Mouse (Mus musculus): Measurements from ENCODE around the gene Adarb2. TPM values are rescaled to one million over a fixed set of nuclear protein-coding genes. Genes with fewer than 3 reads are reported as not detected.

Gene Adarb2
- total RNA-seq, 2 experiments from 2014 or later = not detected

DNA sequence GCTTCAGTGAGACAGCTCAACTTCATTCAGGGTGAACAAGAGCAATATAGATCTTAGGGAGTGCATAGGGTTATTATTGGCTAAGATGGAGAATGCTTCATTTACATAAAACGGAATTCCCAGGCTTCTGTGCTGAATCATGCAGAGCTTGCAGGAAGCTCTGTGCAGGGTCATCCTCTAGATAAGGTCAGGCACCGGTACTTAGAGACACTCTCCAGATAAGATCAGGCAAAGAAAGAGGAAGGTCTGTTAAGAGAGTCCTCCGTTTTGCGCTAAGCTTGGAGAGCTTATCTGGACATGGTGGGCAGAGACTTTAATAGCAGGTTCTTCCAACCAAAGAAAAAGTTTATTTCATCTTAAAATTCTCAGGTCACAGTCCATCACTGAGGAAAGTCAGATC, 542.9 kb downstream of the Adarb2 start:
- ATAC-seq (replicated peaks; ENCODE audit: low FRiP score, poor library complexity, severe bottlenecking) = no peak

DNA sequence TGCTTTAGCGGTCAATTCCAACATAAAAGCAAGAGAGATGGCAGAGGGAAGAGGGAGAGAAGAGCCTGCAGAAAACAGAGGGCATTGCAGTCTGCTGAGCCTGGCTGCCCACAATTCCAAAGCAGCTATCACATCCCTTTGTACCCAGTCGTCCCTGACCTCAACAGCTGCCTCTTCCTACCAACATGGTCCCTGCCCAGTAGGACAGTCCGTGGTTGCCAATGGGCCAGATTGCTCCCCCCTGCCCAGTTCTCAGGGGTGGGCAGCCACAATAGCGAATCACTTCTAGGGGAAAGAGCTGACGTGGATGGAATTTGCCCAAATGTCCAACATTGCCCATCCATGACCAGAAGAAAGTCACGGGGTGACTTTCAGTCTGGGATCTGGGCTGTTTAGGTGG, 546.8 kb downstream of the Adarb2 start:
- no peak for ATAC-seq (replicated peaks; ENCODE audit: low FRiP score, poor library complexity, severe bottlenecking)

DNA sequence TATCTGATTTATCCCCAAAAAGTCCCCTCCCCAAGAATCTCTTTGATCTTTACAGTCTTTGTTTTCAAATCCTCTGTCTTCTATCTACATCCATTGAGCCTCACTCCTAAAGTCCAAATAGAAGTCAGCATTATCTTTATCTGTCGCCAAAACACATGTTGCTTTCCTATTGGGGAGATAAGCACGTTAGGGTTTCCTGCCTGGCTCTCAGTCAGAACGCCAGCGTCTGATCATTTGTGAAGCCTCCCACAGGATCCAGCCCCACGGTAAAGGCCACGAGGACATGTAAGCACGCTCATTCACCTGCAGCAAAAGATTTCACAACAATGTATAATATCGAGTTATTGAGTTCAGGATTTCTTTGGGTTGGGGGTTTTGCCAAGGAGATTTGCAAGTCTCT, 558.3 kb downstream of the Adarb2 start:
- no peak for ATAC-seq (replicated peaks; ENCODE audit: low FRiP score, poor library complexity, severe bottlenecking)

GRCm38 (mm10) chr13:8769654-8770227, 567.1 kb downstream of the Adarb2 start:
- ATAC-seq (replicated peaks; ENCODE audit: low FRiP score, poor library complexity, severe bottlenecking) = no peak

DNA sequence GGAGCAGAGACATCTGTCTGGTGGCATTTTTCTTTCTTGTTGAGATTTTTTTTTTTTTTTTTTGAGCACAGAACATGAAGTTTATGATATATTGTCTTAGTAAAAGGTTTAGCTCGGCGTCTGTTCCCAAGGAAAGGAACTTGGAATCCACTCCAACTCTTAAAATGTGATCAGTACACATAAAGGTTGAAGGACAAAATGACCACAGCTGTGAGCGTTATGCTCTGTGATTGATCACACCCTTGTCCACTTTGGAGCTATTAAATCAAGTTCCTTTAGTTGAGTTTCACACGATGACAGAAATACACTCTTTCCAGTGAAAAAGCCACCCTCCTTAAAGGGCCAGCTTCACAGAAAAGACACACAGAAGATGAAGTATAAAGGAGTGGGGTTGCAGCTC, 568.0 kb downstream of the Adarb2 start:
- ATAC-seq (replicated peaks; ENCODE audit: low FRiP score, poor library complexity, severe bottlenecking) = no peak

GRCm38 (mm10) chr13:8780441-8780840, 577.8 kb downstream of the Adarb2 start:
- peak; percentile 70 for ATAC-seq (replicated peaks; ENCODE audit: low FRiP score, poor library complexity, severe bottlenecking)

- no peak for ATAC-seq (replicated peaks; ENCODE audit: low FRiP score, poor library complexity, severe bottlenecking)
These were observed 580.0 kb downstream of the Adarb2 start for GRCm38 (mm10) chr13:8782636-8783035.

DNA sequence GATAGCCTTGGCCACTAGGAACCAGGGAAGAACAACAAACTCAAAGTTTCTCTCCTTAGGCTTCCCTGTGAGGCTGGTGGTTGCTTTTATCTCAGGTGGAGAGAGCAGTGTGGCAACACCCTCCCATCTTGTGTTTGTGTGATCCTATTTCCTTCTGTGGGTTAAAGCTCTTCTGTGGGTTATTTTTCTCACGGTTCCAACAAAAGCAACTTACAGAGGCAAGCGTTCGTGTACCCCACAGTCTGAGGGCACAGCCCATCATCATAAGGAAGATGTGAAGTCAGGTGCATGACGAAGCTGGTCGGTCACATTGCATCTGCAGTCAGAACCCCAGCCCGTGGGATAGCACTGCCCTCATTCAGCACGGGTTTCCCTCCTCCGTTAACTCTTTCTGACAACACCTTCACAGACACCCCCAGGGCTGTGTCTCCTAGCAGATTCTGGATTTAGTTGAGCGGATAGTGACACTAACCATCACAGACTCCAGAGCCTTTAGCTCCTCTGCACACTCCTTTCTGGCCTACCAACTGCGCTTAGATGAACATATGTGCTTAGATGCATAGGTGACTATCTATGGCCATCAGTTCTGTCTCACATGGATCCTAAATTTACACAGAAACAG, 581.1 kb downstream of the Adarb2 start:
- ATAC-seq (replicated peaks; ENCODE audit: low FRiP score, poor library complexity, severe bottlenecking) = no peak

- no peak for ATAC-seq (replicated peaks; ENCODE audit: low FRiP score, poor library complexity, severe bottlenecking)
These were observed 581.8 kb downstream of the Adarb2 start for GRCm38 (mm10) chr13:8784308-8785061.

DNA sequence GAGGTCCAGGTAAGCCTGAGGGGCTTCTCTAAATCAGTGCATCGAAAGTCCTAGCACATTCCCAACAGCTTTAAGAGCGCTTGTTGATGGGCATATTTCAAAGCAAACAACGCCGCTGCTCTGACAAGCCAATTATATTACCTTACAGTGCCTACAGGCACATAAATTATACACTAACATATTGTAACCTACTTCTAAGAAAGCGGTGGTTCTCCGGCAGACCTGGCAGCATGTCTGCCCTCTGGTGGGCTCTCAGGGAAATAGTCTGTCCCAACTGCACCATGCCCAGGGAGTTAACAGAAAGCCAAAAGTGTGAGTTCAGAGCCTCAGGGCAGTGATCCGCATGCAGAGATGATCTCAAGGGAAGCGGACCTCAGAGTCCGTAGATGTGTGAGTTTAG, 582.5 kb downstream of the Adarb2 start:
- no peak for ATAC-seq (replicated peaks; ENCODE audit: low FRiP score, poor library complexity, severe bottlenecking)

DNA sequence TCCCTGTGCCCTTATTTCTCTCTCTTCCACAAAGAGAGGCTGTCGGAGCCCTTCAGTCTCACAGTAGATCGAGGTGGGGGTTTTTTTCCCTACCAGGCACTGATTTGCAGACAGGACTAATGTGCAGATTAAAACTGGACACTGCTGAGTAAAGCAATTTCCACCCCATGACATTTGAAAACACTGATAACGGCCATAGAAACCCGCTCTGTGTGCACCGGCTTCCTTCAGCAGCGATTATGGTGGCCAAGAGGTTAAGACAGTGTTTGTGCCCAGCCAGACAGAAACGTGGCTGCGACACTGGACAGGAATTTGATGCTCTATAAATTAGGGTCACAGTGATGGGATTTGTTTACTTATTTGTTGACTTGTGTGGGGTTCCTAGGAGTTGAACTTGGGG, 590.6 kb downstream of the Adarb2 start:
- no peak for ATAC-seq (replicated peaks; ENCODE audit: low FRiP score, poor library complexity, severe bottlenecking)

DNA sequence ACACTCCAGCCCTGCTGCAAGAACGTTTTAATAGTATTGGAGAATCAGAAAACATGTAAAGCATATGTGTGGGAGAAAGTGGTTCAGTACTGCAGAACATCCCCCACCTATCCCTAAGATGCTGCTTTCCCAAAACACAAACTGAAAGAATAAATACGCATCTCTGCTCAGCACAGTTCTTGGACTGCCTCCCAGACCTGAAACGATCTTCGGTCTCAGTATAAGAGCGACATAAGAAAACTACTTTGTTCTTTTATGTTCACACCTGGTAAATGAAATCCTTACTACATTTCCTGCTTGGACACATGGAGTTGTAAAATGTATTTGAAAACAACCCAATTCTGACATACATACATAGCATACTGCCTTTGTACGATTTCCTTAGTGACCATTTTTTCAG, 597.9 kb downstream of the Adarb2 start:
- no peak for ATAC-seq (replicated peaks; ENCODE audit: low FRiP score, poor library complexity, severe bottlenecking)

DNA sequence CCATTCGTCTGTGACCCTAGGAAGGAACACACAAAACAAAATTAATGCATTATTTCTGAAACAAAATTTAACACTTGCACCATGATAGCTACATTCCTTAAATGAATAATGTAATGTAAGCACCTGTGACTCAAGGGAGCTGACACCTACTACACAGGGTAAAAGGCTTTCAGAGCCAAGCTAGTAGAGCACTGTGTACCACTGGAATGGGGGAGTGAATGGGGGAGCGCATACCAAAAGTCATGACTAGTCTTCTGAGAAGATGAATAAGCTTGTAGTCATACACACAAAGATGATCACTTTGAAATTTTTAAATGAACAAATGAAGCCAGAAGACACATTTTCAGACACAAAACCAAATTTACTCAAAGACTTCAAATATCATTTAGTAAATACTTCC, 603.3 kb downstream of the Adarb2 start:
- no peak for ATAC-seq (replicated peaks; ENCODE audit: low FRiP score, poor library complexity, severe bottlenecking)
